In genomic region chr5:115145253-115145968, GRCm38 (mm10) we compare ENCODE assay signal across 23 mouse cellular contexts. TPM values are rescaled to one million over a fixed set of nuclear protein-coding genes. Genes with fewer than 3 reads are reported as not detected.
DNase-seq lines count a peak whose midpoint lies in the region; ATAC-seq and TF ChIP-seq lines count a peak whose summit lies in the region.
"Had no signal": no experiment of that assay in that cellular context is flagged by ENCODE, and none has a peak within 500 bp of the region (broad histone marks: within the 10 kb centered on the region; RNA-seq: fewer than 3 reads in every experiment).

No protein-coding gene starts in this region.

- H3K4me3 ChIP-seq in kidney, adult 2 months (ENCODE audit: insufficient read depth, low read depth, low read length), result no peak overlapping the region
- H3K4me3 ChIP-seq in kidney, embryonic 16.5 days (ENCODE audit: low read length), result no peak overlapping the region
- H3K4me3 ChIP-seq in cortical plate, adult 2 months (ENCODE audit: insufficient read depth, low read length), result no peak overlapping the region
- H3K4me3 ChIP-seq: embryonic facial prominence, embryonic 15.5 days; midbrain, embryonic 12.5 days had no signal

- H3K36me3 ChIP-seq in kidney, adult 2 months (ENCODE audit: control insufficient read depth, insufficient read depth, low read length), result peaks cover 7% of the 10 kb centered on the region; the same call in 1 of the 2 replicates
- H3K36me3 ChIP-seq in kidney, embryonic 16.5 days (ENCODE audit: insufficient read depth, low read length), result peaks cover 50% of the 10 kb centered on the region

- no peak for ATAC-seq in kidney, embryonic 16.5 days (ENCODE audit: low FRiP score, low TSS enrichment)
- ATAC-seq: hindbrain, embryonic 16.5 days had no signal

- H3K4me1 ChIP-seq in kidney, adult 2 months (ENCODE audit: control insufficient read depth, insufficient read depth, low read length), result peaks cover 27% of the 10 kb centered on the region
- peaks cover 23% of the 10 kb centered on the region for H3K4me1 ChIP-seq in kidney, embryonic 16.5 days (ENCODE audit: insufficient read depth, low read length)
- H3K4me1 ChIP-seq in cortical plate, adult 2 months (ENCODE audit: control insufficient read depth, insufficient read depth, low read length), result peaks cover 14% of the 10 kb centered on the region
- H3K4me1 ChIP-seq: embryonic facial prominence, embryonic 15.5 days had no signal

- 0 out of 2 replicates have a peak, but pooled peaks cover 3% of the 10 kb centered on the region for H3K9me3 ChIP-seq in kidney, embryonic 16.5 days (ENCODE audit: low read length)
- H3K9me3 ChIP-seq: embryonic facial prominence, embryonic 15.5 days; midbrain, embryonic 12.5 days had no signal

- peak overlapping the region; percentile 27; the same call in 1 of the 2 replicates for H3K27ac ChIP-seq in kidney, adult 2 months (ENCODE audit: insufficient read depth, low read depth, low read length)
- H3K27ac ChIP-seq in kidney, embryonic 16.5 days (ENCODE audit: low read length), result no peak overlapping the region
- H3K27ac ChIP-seq in cortical plate, adult 2 months (ENCODE audit: insufficient read depth, low read length), result peak overlapping the region; percentile 48; the same call in 1 of the 2 replicates
- H3K27ac ChIP-seq: midbrain, embryonic 12.5 days had no signal

- H3K9ac ChIP-seq in kidney, embryonic 16.5 days (replicated peaks; ENCODE audit: low read length), result no peak overlapping the region
- H3K9ac ChIP-seq: embryonic facial prominence, embryonic 15.5 days; midbrain, embryonic 12.5 days had no signal

- intact Hi-C loops in heart, postnatal 10 days (cut with DNase I), result no loop called here

- no peak for TF ChIP-seq CTCF in kidney, adult 2 months (conservative IDR thresholded peaks at IDR 0.05; ENCODE audit: insufficient read depth, insufficient read length, low read depth, low read length)
- TF ChIP-seq CTCF in cortical plate, adult 2 months (IDR thresholded peaks at IDR 0.05; ENCODE audit: extremely low read depth, insufficient read depth, low read length), result no peak

- no peak overlapping the region for H3K4me2 ChIP-seq in kidney, embryonic 16.5 days (replicated peaks; ENCODE audit: low read depth, low read length)
- H3K4me2 ChIP-seq: embryonic facial prominence, embryonic 15.5 days; midbrain, embryonic 12.5 days had no signal

- no peak for TF ChIP-seq POLR2A in kidney, adult 2 months (IDR thresholded peaks at IDR 0.05; ENCODE audit: low read depth, low read length)
- no peak for TF ChIP-seq POLR2A in cortical plate, adult 2 months (IDR thresholded peaks at IDR 0.05; ENCODE audit: extremely low read depth, insufficient read depth, low read length)

- WGBS in kidney, adult 2 months, result 69% methylated on average over 11 of the region's 11 CpGs
- whole genome bisulfite sequencing in kidney, embryonic 16.5 days, result 72% methylated on average over 11 of the region's 11 CpGs

- DNase-seq in heart, adult 11 months, result peak; percentile 95
- no peak for DNase-seq in heart, postnatal 10 days
- DNase-seq in kidney, adult 2 months, result peak; percentile 49
- DNase-seq in lung, postnatal 10 days, result peak; percentile 33
- DNase-seq in lung, postnatal 14 days, result no peak
- DNase-seq in cerebellum, postnatal 4 days (ENCODE audit: low spot score in 2 of 2), result no peak
- DNase-seq: adrenal gland, adult 8-10 months; cerebellum, postnatal 10 days; embryo, embryonic 11 days; kidney, adult 11 months; right cerebral cortex, postnatal 4 days had no signal

- no peaks in the 10 kb centered on the region for H3K27me3 ChIP-seq in kidney, adult 2 months (replicated peaks; ENCODE audit: control insufficient read depth, insufficient read depth, low read length)
- H3K27me3 ChIP-seq in kidney, embryonic 16.5 days (ENCODE audit: insufficient read depth, low read length), result no peaks in the 10 kb centered on the region
- H3K27me3 ChIP-seq: embryonic facial prominence, embryonic 15.5 days; midbrain, embryonic 12.5 days had no signal

RNA-seq across cellular contexts. Expression of gene Unc119b, which starts 10.6 kb away (rescaled TPM):
- total RNA-seq in heart, postnatal 10 days (2021), result 10 to 100 TPM; 23.8 TPM
- polyA plus RNA-seq in kidney, adult 2 months (2012; rRNA removed), result 138 and 141 TPM in 2 replicates
- 53.5 and 54.8 TPM in 2 replicates for polyA plus RNA-seq in kidney, embryonic 16.5 days (2015; fragmentation: Nextera tagmentation; extraction: Ambion mirVana)
- polyA plus RNA-seq in cortical plate, adult 2 months (2012; rRNA removed), result 24.8 and 26.2 TPM in 2 replicates

RNA-seq across cellular contexts. Expression of gene Mlec, which starts 12.6 kb away (rescaled TPM):
- 10 to 100 TPM; 72.9 to 85.0 TPM for total RNA-seq in heart, postnatal 10 days (2021)
- polyA plus RNA-seq in kidney, adult 2 months (2012; rRNA removed), result 202 and 209 TPM in 2 replicates
- 85.0 and 86.2 TPM in 2 replicates for polyA plus RNA-seq in kidney, embryonic 16.5 days (2015; fragmentation: Nextera tagmentation; extraction: Ambion mirVana)
- 74.6 and 78.6 TPM in 2 replicates for polyA plus RNA-seq in cortical plate, adult 2 months (2012; rRNA removed)

RNA-seq across cellular contexts. Expression of gene Acads, which starts 26.3 kb away (rescaled TPM):
- total RNA-seq in heart, postnatal 10 days (2021), result 100 to 1,000 TPM; 198 to 202 TPM
- polyA plus RNA-seq in kidney, adult 2 months (2012; rRNA removed), result 220 and 241 TPM in 2 replicates
- 98.1 and 106 TPM in 2 replicates for polyA plus RNA-seq in kidney, embryonic 16.5 days (2015; fragmentation: Nextera tagmentation; extraction: Ambion mirVana)
- polyA plus RNA-seq in cortical plate, adult 2 months (2012; rRNA removed), result 12.7 and 12.8 TPM in 2 replicates

RNA-seq across cellular contexts. Expression of gene Gm10401, which starts 47.3 kb away (rescaled TPM):
- not detected for total RNA-seq in heart, postnatal 10 days (2021)
- polyA plus RNA-seq in kidney, adult 2 months (2012; rRNA removed), result not detected in 2 replicates
- polyA plus RNA-seq in kidney, embryonic 16.5 days (2015; fragmentation: Nextera tagmentation; extraction: Ambion mirVana), result 28.2 and 34.7 TPM in 2 replicates
- not detected in 2 replicates for polyA plus RNA-seq in cortical plate, adult 2 months (2012; rRNA removed)
- total RNA-seq: adrenal gland, adult 8-10 months; gastrocnemius, adult 18-20 months; heart, postnatal 25 days; layer of hippocampus, postnatal 14 days; left cerebral cortex, postnatal 14 days; megakaryocyte progenitor cell, adult 5-6 weeks; monocyte, adult 5-6 weeks had no signal

RNA-seq across cellular contexts. Expression of gene Cabp1, which starts 48.8 kb away (rescaled TPM):
- 1 to 10 TPM; 6.4 to 6.6 TPM for total RNA-seq in heart, postnatal 10 days (2021)
- polyA plus RNA-seq in kidney, adult 2 months (2012; rRNA removed), result 1.7 and 2.6 TPM in 2 replicates
- 1.3 TPM in 2 replicates for polyA plus RNA-seq in kidney, embryonic 16.5 days (2015; fragmentation: Nextera tagmentation; extraction: Ambion mirVana)
- polyA plus RNA-seq in cortical plate, adult 2 months (2012; rRNA removed), result 444 and 462 TPM in 2 replicates
- total RNA-seq: granulocyte monocyte progenitor cell, adult 5-6 weeks; megakaryocyte progenitor cell, adult 5-6 weeks; monocyte, adult 5-6 weeks had no signal

Comparison
In these comparisons a context has a peak if more than half of its experiments do, and no peak if none do; other contexts are left out.
1. DNase-seq: peak in heart, adult 11 months (single experiment), kidney, adult 2 months (single experiment) and lung, postnatal 10 days (single experiment); none in heart, postnatal 10 days (0 of 2), lung, postnatal 14 days (single experiment) and cerebellum, postnatal 4 days (0 of 2).